Mouse (Mus musculus): ENCODE measurements around the gene Bcl7a. TPM values are rescaled to one million over a fixed set of nuclear protein-coding genes. Genes with fewer than 3 reads are reported as not detected.

The Bcl7a gene
- polyA plus RNA-seq, 1 experiment from 2014 or later: 66.5 TPM

GRCm38 (mm10) chr5:123313058-123313630, 30.5 kb upstream of the Bcl7a start:
- H3K36me3 ChIP-seq (replicated peaks): no peaks in the 10 kb centered on the region
- H3K9ac ChIP-seq: no peak overlapping the region
- no peak overlapping the region for H3K4me3 ChIP-seq (replicated peaks)
- H3K4me2 ChIP-seq: no peak overlapping the region
- 57% methylated on average over 12 of the region's 12 CpGs for WGBS
- H3K27me3 ChIP-seq: no peaks in the 10 kb centered on the region; the same call in 1 of the 2 replicates
- peaks cover 21% of the 10 kb centered on the region for H3K4me1 ChIP-seq
- no peak overlapping the region for H3K27ac ChIP-seq
- ATAC-seq (ENCODE audit: low FRiP score): no peak
- H3K9me3 ChIP-seq: no peaks in the 10 kb centered on the region

GRCm38 (mm10) chr5:123313851-123314380, 29.7 kb upstream of the Bcl7a start:
- ATAC-seq (ENCODE audit: low FRiP score): no peak
- Histone ChIP-seq H3K36me3 (replicated peaks) (no peaks in the 10 kb centered on the region), H3K9me3 (no peaks in the 10 kb centered on the region), H3K27ac (no peak overlapping the region), H3K4me1 (peaks cover 23% of the 10 kb centered on the region), H3K9ac (no peak overlapping the region), H3K4me2 (no peak overlapping the region), H3K4me3 (replicated peaks) (no peak overlapping the region), H3K27me3 (no peaks in the 10 kb centered on the region; the same call in 1 of the 2 replicates)
- WGBS: 69% methylated on average over 11 of the region's 11 CpGs

GRCm38 (mm10) chr5:123315219-123315866, 28.3 kb upstream of the Bcl7a start:
- Histone ChIP-seq H3K9me3 (no peaks in the 10 kb centered on the region), H3K9ac (no peak overlapping the region), H3K27ac (0 out of 2 replicates have a peak overlapping the region, but pooled peaks have one; percentile 13), H3K27me3 (no peaks in the 10 kb centered on the region; the same call in 1 of the 2 replicates), H3K4me3 (replicated peaks) (no peak overlapping the region), H3K4me1 (peaks cover 18% of the 10 kb centered on the region), H3K36me3 (replicated peaks) (no peaks in the 10 kb centered on the region), H3K4me2 (no peak overlapping the region)
- 49% methylated on average over 10 of the region's 10 CpGs for WGBS
- ATAC-seq (ENCODE audit: low FRiP score): no peak

- no peak for ATAC-seq (ENCODE audit: low FRiP score)
- no peaks in the 10 kb centered on the region for H3K9me3 ChIP-seq
- H3K36me3 ChIP-seq (replicated peaks): no peaks in the 10 kb centered on the region
- peaks cover 18% of the 10 kb centered on the region for H3K4me1 ChIP-seq
- H3K27ac ChIP-seq: no peak overlapping the region
- H3K9ac ChIP-seq: no peak overlapping the region
- no peak overlapping the region; the same call in 1 of the 2 replicates for H3K4me3 ChIP-seq (replicated peaks)
- no peaks in the 10 kb centered on the region for H3K27me3 ChIP-seq
- H3K4me2 ChIP-seq: peak overlapping the region; percentile 3; the same call in 1 of the 2 replicates
- WGBS: 35% methylated on average over 6 of the region's 6 CpGs
Observed at GRCm38 (mm10) chr5:123317992-123318391, 25.6 kb upstream of the Bcl7a start.

- Histone ChIP-seq H3K9ac (no peak overlapping the region), H3K4me3 (replicated peaks) (no peak overlapping the region), H3K9me3 (no peaks in the 10 kb centered on the region), H3K4me1 (peaks cover 23% of the 10 kb centered on the region), H3K27ac (no peak overlapping the region), H3K27me3 (no peaks in the 10 kb centered on the region), H3K4me2 (no peak overlapping the region), H3K36me3 (replicated peaks) (no peaks in the 10 kb centered on the region)
- 96% methylated on average over 3 of the region's 3 CpGs for WGBS
- no peak for ATAC-seq (ENCODE audit: low FRiP score)
Observed at GRCm38 (mm10) chr5:123320136-123320535, 23.5 kb upstream of the Bcl7a start.

- H3K4me3 ChIP-seq (replicated peaks): no peak overlapping the region
- no peak overlapping the region for H3K9ac ChIP-seq
- H3K27me3 ChIP-seq: no peaks in the 10 kb centered on the region
- H3K9me3 ChIP-seq: no peaks in the 10 kb centered on the region
- H3K4me1 ChIP-seq: peaks cover 20% of the 10 kb centered on the region
- H3K36me3 ChIP-seq (replicated peaks): no peaks in the 10 kb centered on the region
- peak overlapping the region; percentile 32 for H3K27ac ChIP-seq
- no peak for ATAC-seq (ENCODE audit: low FRiP score)
- WGBS: 9% methylated on average over 15 of the region's 15 CpGs
- H3K4me2 ChIP-seq: peak overlapping the region; percentile 32
Observed at GRCm38 (mm10) chr5:123324242-123324641, 19.4 kb upstream of the Bcl7a start.

- Histone ChIP-seq H3K36me3 (replicated peaks) (no peaks in the 10 kb centered on the region), H3K27me3 (no peaks in the 10 kb centered on the region), H3K4me3 (replicated peaks) (no peak overlapping the region), H3K9ac (no peak overlapping the region), H3K27ac (peak overlapping the region; percentile 32; the same call in 1 of the 2 replicates), H3K4me2 (no peak overlapping the region), H3K4me1 (peaks cover 20% of the 10 kb centered on the region), H3K9me3 (no peaks in the 10 kb centered on the region)
- ATAC-seq (ENCODE audit: low FRiP score): no peak
- WGBS: 62% methylated on average over 15 of the region's 15 CpGs
Observed at GRCm38 (mm10) chr5:123326006-123326750, 17.5 kb upstream of the Bcl7a start.

- ATAC-seq (ENCODE audit: low FRiP score): no peak
- H3K4me3 ChIP-seq (replicated peaks): no peak overlapping the region
- H3K9ac ChIP-seq: no peak overlapping the region
- no peaks in the 10 kb centered on the region for H3K36me3 ChIP-seq (replicated peaks)
- 85% methylated on average over 9 of the region's 9 CpGs for WGBS
- H3K4me1 ChIP-seq: peaks cover 20% of the 10 kb centered on the region
- H3K27ac ChIP-seq: 0 out of 2 replicates have a peak overlapping the region, but pooled peaks have one; percentile 32
- H3K9me3 ChIP-seq: no peaks in the 10 kb centered on the region
- no peaks in the 10 kb centered on the region for H3K27me3 ChIP-seq
- H3K4me2 ChIP-seq: no peak overlapping the region
Observed at GRCm38 (mm10) chr5:123326751-123327148, 16.9 kb upstream of the Bcl7a start.

- Histone ChIP-seq H3K4me2 (no peak overlapping the region), H3K36me3 (replicated peaks) (no peaks in the 10 kb centered on the region), H3K9me3 (no peaks in the 10 kb centered on the region), H3K27me3 (no peaks in the 10 kb centered on the region), H3K27ac (no peak overlapping the region), H3K4me3 (replicated peaks) (no peak overlapping the region), H3K9ac (no peak overlapping the region), H3K4me1 (peaks cover 20% of the 10 kb centered on the region)
- 88% methylated on average over 8 of the region's 8 CpGs for WGBS
- ATAC-seq (ENCODE audit: low FRiP score): no peak
Observed at GRCm38 (mm10) chr5:123327686-123328085, 15.9 kb upstream of the Bcl7a start.

- H3K36me3 ChIP-seq (replicated peaks): no peaks in the 10 kb centered on the region
- no peak overlapping the region for H3K9ac ChIP-seq
- no peak overlapping the region for H3K4me2 ChIP-seq
- WGBS: 91% methylated on average over 6 of the region's 6 CpGs
- no peak overlapping the region for H3K27ac ChIP-seq
- peaks cover 10% of the 10 kb centered on the region for H3K4me1 ChIP-seq
- no peak overlapping the region for H3K4me3 ChIP-seq (replicated peaks)
- no peaks in the 10 kb centered on the region for H3K9me3 ChIP-seq
- ATAC-seq (ENCODE audit: low FRiP score): no peak
- H3K27me3 ChIP-seq: no peaks in the 10 kb centered on the region
Observed at GRCm38 (mm10) chr5:123333566-123333965, 10.1 kb upstream of the Bcl7a start.

- ATAC-seq (ENCODE audit: low FRiP score): no peak
- H3K4me1 ChIP-seq: peaks cover 10% of the 10 kb centered on the region
- no peaks in the 10 kb centered on the region for H3K27me3 ChIP-seq
- H3K4me3 ChIP-seq (replicated peaks): no peak overlapping the region
- H3K36me3 ChIP-seq (replicated peaks): no peaks in the 10 kb centered on the region
- no peak overlapping the region for H3K4me2 ChIP-seq
- H3K9me3 ChIP-seq: no peaks in the 10 kb centered on the region
- WGBS: 47% methylated on average over 4 of the region's 4 CpGs
- no peak overlapping the region for H3K9ac ChIP-seq
- no peak overlapping the region for H3K27ac ChIP-seq
Observed at GRCm38 (mm10) chr5:123336205-123336961, 7.3 kb upstream of the Bcl7a start.

- no peak for ATAC-seq (ENCODE audit: low FRiP score)
- no peak overlapping the region for H3K27ac ChIP-seq
- H3K36me3 ChIP-seq (replicated peaks): no peaks in the 10 kb centered on the region
- no peaks in the 10 kb centered on the region for H3K9me3 ChIP-seq
- H3K4me2 ChIP-seq: no peak overlapping the region
- no peak overlapping the region for H3K4me3 ChIP-seq (replicated peaks)
- no peak overlapping the region for H3K9ac ChIP-seq
- 78% methylated on average over 3 of the region's 3 CpGs for WGBS
- H3K4me1 ChIP-seq: peaks cover 14% of the 10 kb centered on the region
- no peaks in the 10 kb centered on the region for H3K27me3 ChIP-seq
Observed at GRCm38 (mm10) chr5:123338463-123338862, 5.2 kb upstream of the Bcl7a start.

Measured in forebrain, embryonic 12.5 days (tissue).